In genomic region chr9:59087704-59088103, GRCm38 (mm10) we compare ENCODE assay signal across 15 mouse cellular contexts.
"Had no signal": no experiment of that assay in that cellular context is flagged by ENCODE, and none has a peak within 500 bp of the region (broad histone marks: within the 10 kb centered on the region; RNA-seq: fewer than 3 reads in every experiment).

No protein-coding gene starts in this region.

- DNase-seq: retina, postnatal 1 day; right cerebral cortex, adult 18-20 months; right cerebral cortex, postnatal 14 days; right cerebral cortex, postnatal 25 days; right cerebral cortex, postnatal 4 days; spleen, adult 18-20 months; thymus, adult 18-20 months; thymus, adult 2 months; thymus, postnatal 14 days; thymus, postnatal 36 days; thymus, postnatal 4 days had no signal

- H3K9ac ChIP-seq: neural tube, embryonic 13.5 days; neural tube, embryonic 15.5 days; stomach, embryonic 15.5 days had no signal

- H3K27ac ChIP-seq: neural tube, embryonic 13.5 days; neural tube, embryonic 15.5 days; stomach, embryonic 15.5 days; stomach, postnatal 0 days had no signal

- H3K27me3 ChIP-seq: neural tube, embryonic 13.5 days; neural tube, embryonic 15.5 days; stomach, embryonic 15.5 days had no signal

- H3K4me2 ChIP-seq: neural tube, embryonic 13.5 days; neural tube, embryonic 15.5 days; stomach, embryonic 15.5 days had no signal

- H3K4me3 ChIP-seq: neural tube, embryonic 13.5 days; neural tube, embryonic 15.5 days; stomach, embryonic 15.5 days had no signal

- H3K36me3 ChIP-seq: neural tube, embryonic 13.5 days; neural tube, embryonic 15.5 days; stomach, embryonic 15.5 days had no signal

- H3K4me1 ChIP-seq: neural tube, embryonic 15.5 days; stomach, embryonic 15.5 days had no signal

- H3K9me3 ChIP-seq: neural tube, embryonic 13.5 days; neural tube, embryonic 15.5 days; stomach, embryonic 15.5 days had no signal
